Mouse (Mus musculus) olfactory bulb, adult 2 months (tissue): ENCODE data around the gene Ndufs3. TPM values are rescaled to one million over a fixed set of nuclear protein-coding genes. Genes with fewer than 3 reads are reported as not detected.

Source experiments
- H3K27ac ChIP-seq: fragments of 200-500 bp; 2 replicates; pipeline ENCODE4 v1.5.1; 2012; ENCODE audit warnings: low read depth, low read length; ENCODE audit not compliant: insufficient read depth
- H3K4me1 ChIP-seq: fragments of 200-500 bp; 2 replicates; pipeline ENCODE4 v1.6.1; 2012; ENCODE audit warnings: low read length; ENCODE audit not compliant: control insufficient read depth, insufficient read depth
- H3K4me3 ChIP-seq: fragments of 200-500 bp; 2 replicates; pipeline ENCODE4 v1.5.1; 2012; ENCODE audit warnings: mild to moderate bottlenecking, low read depth, low read length, moderate library complexity; ENCODE audit not compliant: insufficient read depth
- CTCF ChIP-seq: fragments of 200-500 bp; IDR thresholded peaks from 2 replicates; pipeline ENCODE4 v1.5.1; 2012; ENCODE audit warnings: low read depth, mild to moderate bottlenecking, low read length, moderate library complexity; ENCODE audit not compliant: insufficient read depth
- POLR2A ChIP-seq: fragments of 200-500 bp; IDR thresholded peaks from 2 replicates; pipeline ENCODE4 v1.6.1; 2012; ENCODE audit warnings: mild to moderate bottlenecking, low read depth, low read length, moderate library complexity; ENCODE audit not compliant: insufficient read depth
- WGBS: fragments of 180-500 bp; shearing (Covaris S2); methylation state at CpG from one replicate; pipeline ENCODE4 v1.1.7; 2018; 5-methylcytosine and 5-hydroxymethylcytosine counted together
- polyA plus RNA-seq: library from polyadenylated mRNA; stranded (reverse); fragments of >200 nt; gene quantifications from 2 replicates; pipeline ENCODE4 v1.2.4, GENCODE M21; 2012; ENCODE audit warnings: low replicate concordance; ENCODE audit not compliant: missing spikeins, insufficient read depth, insufficient read length

Ndufs3 gene
- polyA plus RNA-seq, 1 experiment, result not detected

GRCm38 (mm10) chr2:90889550-90890548, 14.8 kb downstream of the Ndufs3 start:
- Histone ChIP-seq H3K4me1 (peaks cover 33% of the 10 kb centered on the region), H3K27ac (peak overlapping the region; percentile 84), H3K4me3 (peak overlapping the region; percentile 43)
- TF ChIP-seq POLR2A, result no peak; the same call in 1 of the 2 replicates
- no peak for TF ChIP-seq CTCF
- WGBS, result 3% methylated on average over 133 of the region's 133 CpGs

GRCm38 (mm10) chr2:90887627-90888026, 17.0 kb downstream of the Ndufs3 start:
- peak overlapping the region; percentile 93 for H3K27ac ChIP-seq
- 47% methylated on average over 5 of the region's 5 CpGs for WGBS
- no peak for TF ChIP-seq CTCF
- peak overlapping the region; percentile 78 for H3K4me3 ChIP-seq
- H3K4me1 ChIP-seq, result peaks cover 37% of the 10 kb centered on the region

GRCm38 (mm10) chr2:90886436-90886835, 18.2 kb downstream of the Ndufs3 start:
- TF ChIP-seq CTCF, result no peak
- no peak for TF ChIP-seq POLR2A
- Histone ChIP-seq H3K4me3 (peak overlapping the region; percentile 78), H3K27ac (peak overlapping the region; percentile 93), H3K4me1 (peaks cover 35% of the 10 kb centered on the region)
- WGBS, result 14% methylated on average over 6 of the region's 6 CpGs

GRCm38 (mm10) chr2:90885218-90886041, 19.2 kb downstream of the Ndufs3 start, which contains the start of gene C1qtnf4:
Gene C1qtnf4, plus strand, starts transcription at chr2:90885860.
- H3K4me3 ChIP-seq, result peak within 1 kb of the TSS; percentile 78
- under 1% methylated on average over 45 of the region's 45 CpGs for WGBS
- peaks cover 40% of the 10 kb centered on the region for H3K4me1 ChIP-seq
- TF ChIP-seq CTCF (no peak), POLR2A (peak; percentile 54)
- H3K27ac ChIP-seq, result peak within 1 kb of the TSS; percentile 93

GRCm38 (mm10) chr2:90881824-90882223, 22.8 kb downstream of the Ndufs3 start:
- H3K4me3 ChIP-seq, result no peak overlapping the region
- peaks cover 27% of the 10 kb centered on the region for H3K4me1 ChIP-seq
- WGBS, result 40% methylated on average over 2 of the region's 2 CpGs
- H3K27ac ChIP-seq, result no peak overlapping the region
- TF ChIP-seq POLR2A (no peak), CTCF (no peak)

- 26% methylated on average over 6 of the region's 6 CpGs for WGBS
- TF ChIP-seq CTCF (no peak), POLR2A (no peak)
Measured at GRCm38 (mm10) chr2:90880144-90880785, 24.4 kb downstream of the Ndufs3 start.

GRCm38 (mm10) chr2:90879419-90879818, 25.2 kb downstream of the Ndufs3 start:
- no peak overlapping the region; the same call in none of the 2 replicates for H3K27ac ChIP-seq
- peaks cover 17% of the 10 kb centered on the region for H3K4me1 ChIP-seq
- TF ChIP-seq POLR2A (no peak), CTCF (no peak)
- H3K4me3 ChIP-seq, result no peak overlapping the region

More at GRCm38 (mm10) chr2:90880144-90880785, 24.4 kb downstream of the Ndufs3 start:
- H3K4me1 ChIP-seq, result peaks cover 24% of the 10 kb centered on the region
- H3K4me3 ChIP-seq, result no peak overlapping the region
- H3K27ac ChIP-seq, result no peak overlapping the region

GRCm38 (mm10) chr2:90877584-90878259, 26.9 kb downstream of the Ndufs3 start:
- Histone ChIP-seq H3K27ac (peak overlapping the region; percentile 49; the same call in 1 of the 2 replicates), H3K4me1 (peaks cover 16% of the 10 kb centered on the region), H3K4me3 (no peak overlapping the region)
- TF ChIP-seq POLR2A, result no peak
- no peak for TF ChIP-seq CTCF
- WGBS, result 48% methylated on average over 5 of the region's 5 CpGs
